Mouse (Mus musculus) lung, embryonic 14.5 days (tissue): ENCODE results near the gene Fkbpl. TPM values are rescaled to one million over a fixed set of nuclear protein-coding genes. Genes with fewer than 3 reads are reported as not detected.

Experiments
- ATAC-seq: fragments of 200-750 bp; cut with Nextera tagmentation; 2 replicates; pipeline ENCODE4 v1.8.0; 2017; ENCODE audit warnings: mild to moderate bottlenecking, moderate TSS enrichment, moderate library complexity; ENCODE audit not compliant: insufficient read depth
- DNase-seq: peaks from one replicate; pipeline ENCODE4 v3.0.0-alpha.2; 2015
- H3K27ac ChIP-seq: fragments of 300-500 bp; sonication (generic); 2 replicates; pipeline ENCODE4 v1.5.1; 2014; ENCODE audit warnings: low read depth, mild to moderate bottlenecking, moderate library complexity
- H3K27me3 ChIP-seq: fragments of 300-500 bp; sonication (generic); 2 replicates; pipeline ENCODE4 v1.6.1; 2014; ENCODE audit warnings: low read length, control low read depth; ENCODE audit not compliant: insufficient read depth
- H3K36me3 ChIP-seq: fragments of 300-500 bp; sonication (generic); 2 replicates; pipeline ENCODE4 v1.6.1; 2014; ENCODE audit warnings: control low read depth; ENCODE audit not compliant: insufficient read depth
- H3K4me1 ChIP-seq: fragments of 300-500 bp; sonication (generic); 2 replicates; pipeline ENCODE4 v1.6.1; 2014; ENCODE audit warnings: antibody characterized with exemption, control low read depth; ENCODE audit not compliant: insufficient read depth
- H3K4me2 ChIP-seq: fragments of 300-500 bp; sonication (generic); 2 replicates; pipeline ENCODE4 v1.6.1; 2014; ENCODE audit warnings: mild to moderate bottlenecking
- H3K4me3 ChIP-seq: fragments of 300-500 bp; sonication (generic); 2 replicates; pipeline ENCODE4 v1.5.1; 2014; ENCODE audit warnings: low read depth, low read length
- H3K9ac ChIP-seq: fragments of 300-500 bp; sonication (generic); 2 replicates; pipeline ENCODE4 v1.6.1; 2014
- H3K9me3 ChIP-seq: fragments of 300-500 bp; sonication (generic); 2 replicates; pipeline ENCODE4 v1.6.1; 2016; ENCODE audit warnings: low read depth, low read length, control low read depth
- CTCF ChIP-seq: IDR thresholded peaks from 2 replicates; pipeline ENCODE4 v1.5.1; 2016; ENCODE audit warnings: antibody characterized with exemption, low read depth
- WGBS: fragments of 180-500 bp; shearing (Covaris S2); extraction: QIAGEN DNeasy Blood & Tissue Kit; methylation state at CpG from one replicate; pipeline ENCODE4 v1.1.7; 2014; 5-methylcytosine and 5-hydroxymethylcytosine counted together
- polyA plus RNA-seq: library from polyadenylated mRNA; unstranded; fragments of >200 nt; fragmentation: Nextera tagmentation; extraction: Ambion mirVana; gene quantifications from 2 replicates; pipeline ENCODE4 v1.2.1, GENCODE M21; 2014

Fkbpl gene
- polyA plus RNA-seq, 1 experiment from 2014 or later: 11.1 TPM

- Histone ChIP-seq H3K9ac (peak overlapping the region; percentile 73), H3K4me3 (peak overlapping the region; percentile 69), H3K36me3 (peaks cover 12% of the 10 kb centered on the region; the same call in 1 of the 2 replicates), H3K4me1 (peaks cover 16% of the 10 kb centered on the region; the same call in 1 of the 2 replicates), H3K27ac (peak overlapping the region; percentile 76), H3K27me3 (peaks cover 29% of the 10 kb centered on the region), H3K4me2 (peak overlapping the region; percentile 92), H3K9me3 (no peaks in the 10 kb centered on the region)
- DNase-seq (peak; percentile 76), ATAC-seq (peak; percentile 18)
- peak; percentile 69 for TF ChIP-seq CTCF
- under 1% methylated on average over 18 of the region's 18 CpGs for WGBS
Observed at GRCm38 (mm10) chr17:34626773-34627092, 17.8 kb upstream of the Fkbpl start.

- Histone ChIP-seq H3K4me2 (peak overlapping the region; percentile 92), H3K9ac (peak overlapping the region; percentile 73), H3K36me3 (peaks cover 9% of the 10 kb centered on the region; the same call in 1 of the 2 replicates), H3K9me3 (no peaks in the 10 kb centered on the region), H3K4me1 (peaks cover 16% of the 10 kb centered on the region; the same call in 1 of the 2 replicates), H3K27ac (peak overlapping the region; percentile 95), H3K4me3 (peak overlapping the region; percentile 69), H3K27me3 (peaks cover 35% of the 10 kb centered on the region)
- no peak for TF ChIP-seq CTCF
- WGBS: under 1% methylated on average over 40 of the region's 45 CpGs
- DNase-seq: peak; percentile 94
- peak; percentile 80 for ATAC-seq
Observed at GRCm38 (mm10) chr17:34627093-34627942, 17.2 kb upstream of the Fkbpl start.

DNA sequence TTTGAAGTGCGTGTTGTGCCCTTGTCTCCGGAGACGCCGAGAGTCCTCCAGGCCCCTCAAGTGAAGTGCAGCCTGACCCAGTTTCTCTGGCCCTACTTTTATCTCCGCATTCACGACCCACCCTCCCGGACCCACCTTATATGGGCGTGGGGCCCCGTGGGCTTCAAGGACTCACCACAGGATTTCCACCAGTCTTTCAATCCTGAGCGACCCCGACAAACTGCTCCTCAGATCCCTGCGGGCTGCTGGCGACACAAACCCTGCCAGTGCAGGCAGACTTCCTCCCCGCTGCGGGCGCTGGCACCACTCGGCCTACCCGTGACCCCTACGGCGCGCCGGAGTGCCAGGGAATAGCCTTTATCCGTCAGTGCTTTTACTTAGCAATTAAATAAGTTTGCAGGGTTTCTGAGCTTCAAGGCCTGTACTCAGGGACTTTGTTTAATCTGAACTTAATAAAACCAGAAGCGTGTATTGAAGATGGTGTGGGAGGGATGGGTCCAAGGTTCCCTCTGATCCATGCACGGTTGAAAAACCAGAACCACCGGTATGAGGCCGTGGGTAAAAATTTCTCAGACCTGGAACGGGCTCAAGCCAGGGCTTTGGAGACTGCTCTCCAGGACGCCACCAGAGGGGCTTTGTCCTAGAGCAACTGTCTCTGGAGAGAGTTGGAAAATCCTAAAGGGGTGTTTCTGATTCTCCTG, 16.5 kb upstream of the Fkbpl start, which contains the start of gene Ppt2:
Gene Ppt2, minus strand, starts transcription at position 568 of the 701 bp plus-strand sequence.
- peak within 1 kb of the TSS; percentile 95 for H3K27ac ChIP-seq
- peak; percentile 59 for DNase-seq
- no peak for ATAC-seq
- H3K9me3 ChIP-seq: no peaks in the 10 kb centered on the region
- peak within 1 kb of the TSS; percentile 92 for H3K4me2 ChIP-seq
- WGBS: 3% methylated on average over 29 of the region's 29 CpGs
- peaks cover 41% of the 10 kb centered on the region for H3K27me3 ChIP-seq
- H3K36me3 ChIP-seq: peaks cover 6% of the 10 kb centered on the region; the same call in 1 of the 2 replicates
- H3K4me3 ChIP-seq: peak within 1 kb of the TSS; percentile 69
- no peak for TF ChIP-seq CTCF
- peak within 1 kb of the TSS; percentile 73 for H3K9ac ChIP-seq
- H3K4me1 ChIP-seq: peaks cover 16% of the 10 kb centered on the region; the same call in 1 of the 2 replicates

DNA sequence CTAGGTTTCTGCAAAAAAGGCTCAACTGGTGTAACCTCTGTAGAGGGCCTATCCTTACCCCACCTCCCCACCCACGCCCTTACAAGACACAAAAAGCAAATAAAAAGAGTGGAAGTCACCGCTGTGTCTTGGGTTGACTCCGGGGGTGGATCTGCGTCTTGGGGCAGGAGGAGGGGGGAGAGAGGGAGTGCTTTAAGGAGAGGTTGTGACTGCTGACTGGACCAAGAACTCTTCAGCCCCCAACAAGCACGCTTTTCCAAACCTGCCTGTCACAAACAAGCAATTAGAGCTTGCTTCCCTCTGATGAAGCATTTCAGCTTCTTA, 16.0 kb upstream of the Fkbpl start:
- ATAC-seq (no peak), DNase-seq (no peak)
- H3K4me3 ChIP-seq: peak overlapping the region; percentile 69
- H3K9me3 ChIP-seq: no peaks in the 10 kb centered on the region
- H3K9ac ChIP-seq: peak overlapping the region; percentile 73
- peaks cover 16% of the 10 kb centered on the region; the same call in 1 of the 2 replicates for H3K4me1 ChIP-seq
- peak overlapping the region; percentile 92 for H3K4me2 ChIP-seq
- WGBS: 31% methylated on average over 5 of the region's 5 CpGs
- no peak for TF ChIP-seq CTCF
- peaks cover 6% of the 10 kb centered on the region; the same call in 1 of the 2 replicates for H3K36me3 ChIP-seq
- H3K27ac ChIP-seq: peak overlapping the region; percentile 95; the same call in 1 of the 2 replicates
- peaks cover 46% of the 10 kb centered on the region for H3K27me3 ChIP-seq

DNA sequence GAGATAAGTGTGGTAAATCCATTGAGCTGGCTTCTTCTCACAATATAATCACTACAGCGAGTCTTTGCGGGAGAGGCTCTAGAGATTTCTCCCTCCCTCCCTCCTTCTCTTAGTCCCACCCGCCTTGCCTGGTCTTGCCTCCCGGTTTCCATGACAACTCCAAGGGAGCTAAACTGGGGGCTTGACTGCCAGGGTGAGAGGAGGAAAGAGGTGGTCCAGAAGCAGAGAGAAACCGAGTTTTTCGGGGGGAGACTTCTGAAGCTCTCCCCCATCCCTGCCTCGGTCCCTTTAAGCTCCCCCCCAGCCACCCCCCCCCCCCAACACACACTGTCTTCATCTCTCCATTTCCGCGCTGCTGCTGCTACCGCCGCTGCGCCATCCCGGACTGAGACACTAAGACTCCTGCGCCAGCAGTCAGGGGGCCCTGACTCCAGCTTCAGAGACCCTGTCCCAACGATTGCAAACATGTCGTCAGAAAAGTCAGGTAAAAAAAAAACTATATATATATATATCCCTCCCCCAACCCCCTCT, 15.3 kb upstream of the Fkbpl start, which contains the start of gene Prrt1:
Gene Prrt1, plus strand, starts transcription at position 313 of the 531 bp plus-strand sequence.
- under 1% methylated on average over 16 of the region's 16 CpGs for WGBS
- ATAC-seq: no peak
- peak within 1 kb of the TSS; percentile 92 for H3K4me2 ChIP-seq
- DNase-seq: peak; percentile 65
- peak within 1 kb of the TSS; percentile 69 for H3K4me3 ChIP-seq
- no peak for TF ChIP-seq CTCF
- H3K9ac ChIP-seq: peak within 1 kb of the TSS; percentile 73
- H3K9me3 ChIP-seq: no peaks in the 10 kb centered on the region
- H3K4me1 ChIP-seq: peaks cover 16% of the 10 kb centered on the region; the same call in 1 of the 2 replicates
- H3K36me3 ChIP-seq: peaks cover 6% of the 10 kb centered on the region; the same call in 1 of the 2 replicates
- H3K27ac ChIP-seq: peak within 1 kb of the TSS; percentile 95; the same call in 1 of the 2 replicates
- peaks cover 51% of the 10 kb centered on the region for H3K27me3 ChIP-seq

- no peak for DNase-seq
- H3K36me3 ChIP-seq: peaks cover 6% of the 10 kb centered on the region; the same call in 1 of the 2 replicates
- peak overlapping the region; percentile 92 for H3K4me2 ChIP-seq
- H3K27me3 ChIP-seq: peaks cover 51% of the 10 kb centered on the region
- peaks cover 16% of the 10 kb centered on the region; the same call in 1 of the 2 replicates for H3K4me1 ChIP-seq
- TF ChIP-seq CTCF: no peak
- no peaks in the 10 kb centered on the region for H3K9me3 ChIP-seq
- H3K9ac ChIP-seq: no peak overlapping the region
- WGBS: 16% methylated on average over 12 of the region's 12 CpGs
- no peak for ATAC-seq
- no peak overlapping the region for H3K27ac ChIP-seq
- peak overlapping the region; percentile 21; the same call in 1 of the 2 replicates for H3K4me3 ChIP-seq
Observed at GRCm38 (mm10) chr17:34629796-34630603, 14.6 kb upstream of the Fkbpl start.
